Mouse (Mus musculus): ENCODE measurements at regions not wholly inside any gene's neighbourhood (a gene's known extent, or its start where the extent isn't known, plus 50 kb on each side); places are given as distances from the start of the nearest gene placed in this dataset.

DNA sequence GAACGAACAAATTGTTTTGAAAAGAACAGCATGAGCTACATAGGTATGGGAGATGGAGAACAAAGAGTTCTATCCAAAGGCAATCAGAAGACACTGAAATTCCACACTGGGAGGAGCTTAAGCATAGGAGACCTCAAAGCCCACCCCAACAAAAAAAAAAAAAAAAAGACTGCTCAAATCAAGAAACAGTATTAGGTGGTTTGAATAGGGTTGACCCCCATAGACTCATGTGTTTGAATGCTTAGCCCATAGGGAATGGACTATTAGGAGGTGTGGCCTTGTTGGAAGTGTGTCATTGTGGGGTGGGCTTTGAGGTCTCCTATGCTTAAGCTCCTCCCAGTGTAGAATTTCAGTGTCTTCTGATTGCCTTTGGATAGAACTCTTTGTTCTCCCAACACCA, 70.0 kb upstream of the Klf9 start:
- TF ChIP-seq GATA4 (IDR thresholded peaks at IDR 0.05; ENCODE audit: insufficient replicate concordance, low read length) = no peak

DNA sequence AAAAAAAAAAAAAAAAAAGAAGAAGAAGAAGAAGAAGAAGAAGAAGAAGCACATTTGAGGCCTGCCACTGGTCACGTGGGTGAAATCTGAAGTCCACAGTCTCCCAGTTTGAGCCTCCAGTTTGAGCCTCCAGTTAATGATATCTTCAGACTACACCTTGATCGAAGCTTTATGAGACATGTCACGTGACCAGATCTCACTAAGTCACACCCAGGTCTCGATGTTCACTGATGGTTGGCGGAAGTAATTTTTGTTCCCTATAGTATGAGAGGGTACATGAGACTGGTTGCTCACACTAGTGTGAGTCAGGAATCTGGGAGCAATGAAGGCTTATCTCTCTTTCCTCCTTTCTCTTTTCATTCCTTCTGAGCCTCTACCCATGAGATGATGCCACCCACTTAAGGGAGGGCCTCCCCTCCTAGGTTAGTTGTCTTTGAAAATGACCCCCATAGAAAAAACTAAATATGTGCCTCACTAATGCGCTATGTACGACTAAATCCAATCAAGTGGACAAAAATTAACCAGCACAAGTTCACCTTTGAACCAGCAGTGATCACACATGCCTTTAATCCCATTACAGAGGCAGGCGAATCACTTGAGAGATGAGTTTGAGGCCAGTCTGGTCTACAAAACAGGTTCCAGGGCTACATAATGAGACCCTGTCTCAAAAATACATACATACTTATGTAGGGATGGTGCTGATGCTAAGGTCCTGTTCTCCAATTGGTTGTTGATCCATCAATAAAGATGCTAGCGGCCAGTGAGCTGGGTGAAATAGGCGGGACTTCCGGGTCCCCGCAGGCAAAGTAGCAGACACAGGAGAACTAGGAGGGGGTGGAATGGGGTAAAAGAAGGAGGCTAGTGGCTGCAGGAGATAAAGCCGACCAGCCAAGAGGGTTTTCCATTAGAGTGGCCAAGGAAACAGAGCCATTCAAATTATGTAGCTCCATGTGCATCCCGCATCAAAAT, 66.1 kb upstream of the Klf9 start:
- no peak for TF ChIP-seq GATA4 (IDR thresholded peaks at IDR 0.05; ENCODE audit: insufficient replicate concordance, low read length)

DNA sequence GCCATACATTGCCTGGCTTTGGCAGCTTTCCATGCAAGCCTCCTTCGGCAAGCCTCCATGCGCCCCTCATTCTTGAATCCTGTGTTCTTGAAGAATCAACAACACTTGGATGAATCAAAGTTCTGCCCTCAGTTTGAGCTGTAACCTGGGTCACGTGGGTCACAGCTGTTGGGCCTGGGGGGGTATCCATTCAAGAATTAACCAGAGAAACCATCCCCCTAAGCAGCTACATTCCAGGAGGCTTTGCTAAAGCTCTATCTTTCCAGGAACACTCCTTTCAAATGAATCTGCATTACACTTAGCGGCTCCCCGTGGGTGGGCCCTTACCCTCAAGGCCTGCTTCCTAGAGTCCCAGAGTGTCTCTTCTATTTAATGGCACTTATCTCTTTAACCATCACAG, 65.2 kb upstream of the Klf9 start:
- TF ChIP-seq GATA4 (IDR thresholded peaks at IDR 0.05; ENCODE audit: insufficient replicate concordance, low read length) = no peak

DNA sequence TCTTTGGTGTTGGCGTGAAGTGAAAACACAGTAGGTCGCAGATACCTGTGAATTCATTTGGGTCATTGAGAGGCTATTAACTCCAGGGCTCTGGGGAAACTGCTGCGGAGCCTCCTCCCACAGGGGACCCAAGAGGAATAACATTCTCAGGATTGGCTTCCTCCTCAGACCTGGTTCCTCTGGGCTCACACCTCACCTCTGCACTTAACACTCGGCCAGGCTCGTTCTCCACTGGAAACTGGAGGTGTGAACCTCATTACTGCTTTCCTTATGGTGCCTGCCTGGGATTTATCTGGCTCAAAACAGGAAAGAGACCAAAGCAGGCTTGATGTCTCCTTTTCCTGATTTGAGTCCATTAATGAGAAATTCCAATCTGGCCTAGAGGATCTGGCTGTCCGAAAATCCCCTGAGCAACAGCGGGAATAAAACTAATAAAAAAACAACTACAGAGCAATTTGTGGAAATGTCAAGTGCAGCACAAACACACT, 55.8 kb upstream of the Klf9 start:
- TF ChIP-seq GATA4 (IDR thresholded peaks at IDR 0.05; ENCODE audit: insufficient replicate concordance, low read length) = no peak

DNA sequence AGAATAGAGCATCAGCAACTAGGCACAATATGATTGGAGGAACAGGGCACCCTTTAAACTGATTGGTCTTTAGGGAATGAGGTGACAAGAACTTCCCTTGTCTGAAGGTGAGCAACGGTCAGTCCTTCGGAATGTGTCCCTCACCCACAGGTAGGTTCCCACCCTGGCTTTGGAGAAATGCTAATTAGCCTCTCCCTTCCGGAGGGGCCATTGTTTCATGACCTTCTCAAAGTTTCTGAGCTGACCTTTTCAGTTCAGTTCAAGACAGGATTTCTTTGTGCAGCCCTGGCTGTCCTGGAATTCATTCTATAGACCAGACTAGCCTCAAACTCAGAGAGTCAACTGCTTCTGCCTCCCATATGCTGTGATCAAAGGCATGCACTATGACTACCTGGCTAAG, 53.5 kb upstream of the Klf9 start:
- TF ChIP-seq GATA4 (IDR thresholded peaks at IDR 0.05; ENCODE audit: insufficient replicate concordance, low read length) = no peak

DNA sequence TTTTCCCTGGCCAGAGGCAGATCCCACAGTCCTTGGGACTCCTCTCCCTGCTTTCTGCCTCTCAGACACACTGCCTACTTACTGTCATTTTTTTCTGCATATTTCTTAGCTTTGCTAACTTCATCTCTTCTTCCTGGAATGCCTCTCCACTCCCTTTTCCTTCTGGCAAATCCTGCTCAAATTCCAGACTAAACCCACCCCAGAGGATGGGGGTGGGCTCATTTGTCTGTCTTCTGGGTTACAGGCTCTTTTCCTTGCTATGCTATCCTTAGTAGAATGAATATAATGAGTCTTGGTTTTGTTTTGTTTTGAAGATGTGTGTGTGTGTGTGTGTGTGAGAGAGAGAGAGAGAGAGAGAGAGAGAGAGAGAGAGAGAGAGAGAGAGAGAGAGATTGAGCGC, 51.9 kb upstream of the Klf9 start:
- no peak for TF ChIP-seq GATA4 (IDR thresholded peaks at IDR 0.05; ENCODE audit: insufficient replicate concordance, low read length)

DNA sequence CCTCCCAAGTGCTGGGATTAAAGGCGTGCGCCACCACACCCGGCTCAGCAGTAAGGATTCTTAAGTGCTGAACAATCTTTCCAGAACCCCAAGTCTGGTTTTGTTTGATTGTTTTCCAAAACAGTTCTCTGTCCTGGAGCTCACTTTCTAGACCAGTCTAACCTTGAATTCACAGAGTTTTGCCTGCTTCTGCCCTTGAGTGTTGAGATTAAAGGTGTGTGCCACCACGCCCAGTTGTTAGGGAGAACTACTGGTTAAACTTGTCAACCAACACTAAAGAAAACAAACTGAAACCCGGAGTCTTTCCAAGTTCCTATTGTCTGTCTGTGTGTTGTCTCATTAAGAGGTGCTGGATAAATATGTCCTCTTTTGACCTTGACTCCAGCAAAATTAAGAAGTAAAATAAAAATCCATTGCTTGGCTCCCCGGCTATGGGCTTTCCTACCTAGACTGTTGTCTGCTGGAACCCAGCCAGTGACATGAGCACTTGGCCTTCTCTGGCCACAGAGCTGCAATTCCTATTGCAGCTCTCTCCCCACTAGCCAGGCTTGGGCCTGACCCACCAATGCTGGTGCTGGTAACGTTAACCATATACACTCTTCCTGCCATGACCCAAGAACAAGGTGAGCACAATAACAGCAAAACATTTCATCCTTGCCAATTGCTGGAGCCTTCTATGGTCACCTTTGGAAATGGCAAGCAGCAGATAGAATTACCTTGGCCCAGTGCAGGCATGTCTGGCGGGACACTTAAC, 51.1 kb upstream of the Klf9 start:
- no peak for TF ChIP-seq GATA4 (IDR thresholded peaks at IDR 0.05; ENCODE audit: insufficient replicate concordance, low read length)
